30 mouse cellular contexts compared by ENCODE assay signal in the genomic region with DNA sequence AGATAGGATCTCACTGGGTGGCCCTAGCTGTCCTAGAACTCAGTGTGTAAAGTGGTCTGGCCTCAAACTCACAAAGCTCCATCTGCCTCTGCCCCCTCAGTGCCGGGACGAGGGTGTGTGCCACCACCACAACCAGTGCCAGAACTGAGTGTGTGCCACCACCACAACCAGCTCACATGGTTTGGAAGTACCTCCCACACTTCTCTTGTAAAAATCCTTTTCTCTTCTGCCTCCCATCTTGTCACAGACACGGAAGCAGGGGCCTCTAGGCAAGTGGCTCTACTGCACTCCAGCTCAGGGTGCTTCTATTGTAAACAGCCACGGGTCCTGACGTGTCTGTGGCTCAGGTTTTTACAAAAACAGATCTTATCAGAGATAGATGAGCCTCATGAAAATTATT. TPM values are rescaled to one million over a fixed set of nuclear protein-coding genes. Genes with fewer than 3 reads are reported as not detected.
"Had no signal": no experiment of that assay in that cellular context is flagged by ENCODE, and none has a peak within 500 bp of the region (broad histone marks: within the 10 kb centered on the region; RNA-seq: fewer than 3 reads in every experiment).

No protein-coding gene starts in this region.

- ATAC-seq: liver, embryonic 12.5 days; liver, postnatal 0 days; lung, postnatal 0 days; midbrain, embryonic 13.5 days; midbrain, embryonic 15.5 days; midbrain, embryonic 16.5 days had no signal

- DNase-seq: left cerebral cortex, postnatal 4 days; liver; liver, embryonic 13.5 days; liver, postnatal 0 days; lung, adult 18-20 months; lung, adult 2 months; lung, embryonic 14.5 days; lung, postnatal 10 days; lung, postnatal 14 days; lung, postnatal 36 days; lung, postnatal 4 days had no signal

- H3K36me3 ChIP-seq: limb, embryonic 10.5 days; limb, embryonic 12.5 days; limb, embryonic 13.5 days; limb, embryonic 15.5 days; liver, embryonic 12.5 days; liver, embryonic 13.5 days; liver, embryonic 15.5 days; lung, embryonic 15.5 days; midbrain, embryonic 10.5 days; midbrain, embryonic 12.5 days; midbrain, embryonic 13.5 days; midbrain, embryonic 15.5 days had no signal

- H3K27me3 ChIP-seq: limb, embryonic 12.5 days; limb, embryonic 13.5 days; limb, embryonic 15.5 days; lung, embryonic 15.5 days; midbrain, embryonic 12.5 days; midbrain, embryonic 13.5 days; midbrain, embryonic 15.5 days had no signal

- H3K27ac ChIP-seq: left cerebral cortex, adult 2 months; limb, embryonic 10.5 days; limb, embryonic 12.5 days; limb, embryonic 13.5 days; limb, embryonic 15.5 days; liver, embryonic 12.5 days; liver, embryonic 13.5 days; liver, embryonic 14.5 days; liver, embryonic 15.5 days; lung, embryonic 15.5 days; macrophage; midbrain, embryonic 10.5 days; midbrain, embryonic 12.5 days; midbrain, embryonic 13.5 days; midbrain, embryonic 15.5 days had no signal

- H3K4me1 ChIP-seq: limb, embryonic 15.5 days; liver, embryonic 12.5 days; liver, embryonic 13.5 days; liver, embryonic 15.5 days; lung, embryonic 15.5 days; midbrain, embryonic 10.5 days; midbrain, embryonic 12.5 days; midbrain, embryonic 13.5 days; midbrain, embryonic 15.5 days had no signal

- H3K4me3 ChIP-seq: left cerebral cortex, adult 2 months; limb, embryonic 10.5 days; limb, embryonic 12.5 days; limb, embryonic 13.5 days; limb, embryonic 15.5 days; liver, embryonic 12.5 days; liver, embryonic 13.5 days; liver, embryonic 15.5 days; lung, embryonic 15.5 days; megakaryocyte, embryonic 14.5 days; midbrain, embryonic 10.5 days; midbrain, embryonic 12.5 days; midbrain, embryonic 13.5 days; midbrain, embryonic 15.5 days; myocyte had no signal

- H3K9ac ChIP-seq: limb, embryonic 12.5 days; limb, embryonic 13.5 days; limb, embryonic 15.5 days; liver, embryonic 12.5 days; liver, embryonic 13.5 days; liver, embryonic 14.5 days; liver, embryonic 15.5 days; liver, postnatal 0 days; lung, embryonic 14.5 days; lung, embryonic 15.5 days; midbrain, embryonic 12.5 days; midbrain, embryonic 13.5 days; midbrain, embryonic 15.5 days had no signal

- H3K9me3 ChIP-seq: limb, embryonic 10.5 days; limb, embryonic 12.5 days; limb, embryonic 13.5 days; limb, embryonic 15.5 days; liver, embryonic 12.5 days; liver, embryonic 13.5 days; liver, embryonic 15.5 days; lung, embryonic 15.5 days; megakaryocyte, embryonic 14.5 days; midbrain, embryonic 10.5 days; midbrain, embryonic 12.5 days; midbrain, embryonic 13.5 days; midbrain, embryonic 15.5 days had no signal

- H3K4me2 ChIP-seq: limb, embryonic 12.5 days; limb, embryonic 13.5 days; limb, embryonic 15.5 days; liver, embryonic 11.5 days; liver, embryonic 12.5 days; liver, embryonic 13.5 days; liver, embryonic 15.5 days; lung, embryonic 14.5 days; lung, embryonic 15.5 days; midbrain, embryonic 12.5 days; midbrain, embryonic 13.5 days; midbrain, embryonic 15.5 days had no signal

RNA-seq across cellular contexts. Expression of a gene that starts 13.7 kb away (rescaled TPM):
- polyA plus RNA-seq: macrophage had no signal
